ENCODE assay signal across 8 mouse cellular contexts in genomic region chr4:48842777-48843214, GRCm38 (mm10).
DNase-seq lines count a peak whose midpoint lies in the region; ATAC-seq and TF ChIP-seq lines count a peak whose summit lies in the region.

No protein-coding gene starts in this region.

- no peak for ATAC-seq in granulocyte monocyte progenitor cell, adult 5-6 weeks (replicated peaks; ENCODE audit: poor library complexity, severe bottlenecking)

- intact Hi-C loops in gastrocnemius, adult 2 months (cut with DNase I) = no loop called here

- H3K27ac ChIP-seq in gastrocnemius, adult 2 months = no peak overlapping the region

- peak; percentile 3 for DNase-seq in kidney, adult 11 months
- no peak for DNase-seq in kidney, adult 18-20 months
- DNase-seq in cerebellum, postnatal 14 days = peak; percentile 75 to 82
- DNase-seq in gastrocnemius, adult 2 months = peak; percentile 67
- peak; percentile 21 to 23 for DNase-seq in kidney, postnatal 36 days
- DNase-seq in frontal cortex, postnatal 14 days (ENCODE audit: low spot score in 2 of 2) = no peak
- DNase-seq in left cerebral cortex, adult 9 months (ENCODE audit: low spot score in 2 of 2) = no peak

- H3K4me3 ChIP-seq in gastrocnemius, adult 2 months = no peak overlapping the region

- no peak for TF ChIP-seq CTCF in gastrocnemius, adult 2 months (IDR thresholded peaks at IDR 0.05)

Comparison
In these comparisons a context has a peak if more than half of its experiments do, and no peak if none do; other contexts are left out.
1. DNase-seq: peak in kidney, adult 11 months (single experiment), cerebellum, postnatal 14 days (2 of 2), gastrocnemius, adult 2 months (single experiment) and kidney, postnatal 36 days (2 of 2); none in kidney, adult 18-20 months (single experiment), frontal cortex, postnatal 14 days (0 of 2) and left cerebral cortex, adult 9 months (0 of 2).